Mouse (Mus musculus) MN1 (cell line): ENCODE measurements around the gene Dnali1.
A peak's percentile ranks its signal among the peaks of the same experiment; 100 is the strongest.

ENCODE experiments used
- DNase-seq: peaks from one replicate; pipeline ENCODE4 v3.0.0-alpha.2; 2016; ENCODE audit warnings: low spot score

Gene Dnali1

DNA sequence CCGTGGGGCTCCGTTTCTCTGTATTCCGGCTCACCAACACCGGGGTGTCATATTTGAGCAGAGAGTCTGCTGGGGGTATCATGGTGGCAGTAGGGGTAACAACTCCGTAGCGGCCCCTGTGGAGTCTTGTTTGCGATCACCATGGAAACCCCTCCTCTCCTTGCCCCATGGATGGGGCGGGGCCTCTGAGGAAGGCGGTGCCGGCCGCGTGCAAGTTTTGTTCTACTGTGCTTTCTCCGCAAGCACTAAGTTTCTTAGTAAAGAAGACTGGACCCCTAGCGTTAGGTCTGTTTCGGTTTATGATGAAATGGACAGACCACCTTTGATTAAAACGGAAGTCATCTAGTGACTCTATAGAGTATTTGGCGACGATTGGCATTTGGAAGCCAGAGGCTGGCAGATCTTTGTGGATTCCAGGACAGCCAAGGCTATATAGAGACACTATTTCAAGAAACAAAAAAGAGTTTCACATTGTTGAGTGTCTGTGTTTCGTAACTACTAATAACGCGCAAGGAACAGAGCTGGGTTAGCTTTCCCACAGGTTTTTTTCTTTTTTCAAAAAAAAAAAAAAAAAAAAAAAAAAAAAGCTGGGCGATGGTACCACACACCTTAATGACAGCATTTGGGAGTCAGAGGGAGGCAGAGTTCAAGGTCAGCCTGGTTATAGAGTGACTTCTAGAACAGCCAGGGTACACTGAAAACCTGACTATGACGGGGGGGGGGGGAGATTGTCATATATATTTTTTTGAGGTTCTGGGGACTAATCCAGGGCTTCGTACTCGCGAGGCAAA lies at the start of gene Dnali1:
TSS of gene Dnali1 (minus strand) at position 187 of the 791 bp plus-strand sequence.
- DNase-seq = peak; percentile 15

DNA sequence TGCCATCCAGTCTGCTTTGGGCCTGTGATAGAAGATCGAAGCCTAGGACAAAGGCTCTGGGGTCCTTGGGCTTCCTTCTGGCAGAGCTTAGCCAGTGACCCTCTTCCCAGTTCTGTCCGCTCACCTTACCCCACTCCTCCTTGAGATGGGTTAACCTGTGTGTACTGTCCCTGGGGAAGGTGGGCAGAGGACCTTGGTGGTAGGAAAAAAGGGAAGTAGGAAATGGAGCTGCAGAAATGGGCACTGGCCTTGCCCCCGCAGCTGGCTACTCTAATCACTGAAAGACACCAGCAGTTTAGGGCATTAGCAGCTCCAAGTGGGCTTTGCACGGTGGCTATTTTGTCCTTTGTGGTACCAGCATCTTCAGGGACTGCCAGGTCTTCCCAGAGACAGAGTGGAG lies 49.6 kb upstream of the Dnali1 start:
- no peak for DNase-seq

DNA sequence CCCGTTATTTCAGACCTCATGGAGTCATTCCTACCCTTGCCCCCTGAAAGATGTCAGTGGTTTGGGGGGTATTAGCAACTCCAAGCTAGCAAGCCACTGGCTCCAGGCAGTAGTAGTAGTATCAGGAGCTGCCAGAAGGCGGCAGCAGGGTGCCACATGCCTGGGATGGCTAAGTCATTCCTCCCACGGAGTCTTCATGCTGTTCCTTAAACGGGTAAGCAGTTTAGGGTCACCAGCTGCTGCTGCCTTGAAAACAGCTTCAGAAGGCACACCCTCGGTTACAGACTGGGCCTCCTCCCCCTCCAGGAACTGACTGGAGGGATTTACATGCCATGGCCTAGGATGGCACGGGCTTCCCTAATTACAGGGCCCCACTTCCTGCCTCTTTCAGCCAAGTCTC lies 49.1 kb upstream of the Dnali1 start:
- DNase-seq = peak; percentile 63

DNA sequence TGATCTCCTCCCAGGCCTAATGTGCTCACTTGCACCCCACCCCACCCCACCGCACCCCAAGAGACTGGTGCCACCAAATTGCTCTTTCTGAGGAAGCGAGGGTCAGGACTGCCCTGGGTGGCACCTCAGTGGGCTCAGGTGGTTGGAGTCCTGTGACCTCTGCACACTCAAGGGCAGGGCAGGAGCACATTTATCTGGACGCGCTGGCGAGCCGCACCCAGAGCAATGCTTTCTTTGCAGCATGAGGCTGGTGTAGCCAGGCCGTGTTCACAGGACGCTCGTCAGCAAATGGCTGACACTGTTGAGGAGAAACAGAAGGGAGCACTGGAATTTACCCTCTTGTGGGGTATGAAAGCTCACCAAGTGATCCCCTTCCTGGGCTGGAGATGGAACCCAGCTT lies 39.9 kb upstream of the Dnali1 start:
- DNase-seq = no peak

DNA sequence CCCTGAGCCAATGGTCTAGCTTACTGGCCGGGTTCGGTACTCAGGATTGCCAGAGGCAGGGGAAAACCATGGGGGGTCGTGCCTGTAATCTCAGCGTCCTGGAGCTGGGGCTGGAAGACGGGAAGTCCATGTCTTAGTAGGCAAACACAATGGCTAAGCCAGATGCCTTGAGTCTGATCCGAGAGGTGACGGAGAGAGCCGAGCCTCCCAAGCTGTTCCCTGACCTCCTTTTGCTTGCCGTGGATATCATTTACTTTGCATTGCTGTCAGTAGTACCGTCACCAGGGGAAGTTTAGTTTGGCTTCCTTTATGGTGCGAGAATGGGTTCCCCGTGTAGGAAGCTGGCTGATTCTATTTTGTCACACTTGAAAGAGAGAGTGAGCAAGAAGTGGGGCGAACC lies 35.8 kb upstream of the Dnali1 start:
- no peak for DNase-seq

DNA sequence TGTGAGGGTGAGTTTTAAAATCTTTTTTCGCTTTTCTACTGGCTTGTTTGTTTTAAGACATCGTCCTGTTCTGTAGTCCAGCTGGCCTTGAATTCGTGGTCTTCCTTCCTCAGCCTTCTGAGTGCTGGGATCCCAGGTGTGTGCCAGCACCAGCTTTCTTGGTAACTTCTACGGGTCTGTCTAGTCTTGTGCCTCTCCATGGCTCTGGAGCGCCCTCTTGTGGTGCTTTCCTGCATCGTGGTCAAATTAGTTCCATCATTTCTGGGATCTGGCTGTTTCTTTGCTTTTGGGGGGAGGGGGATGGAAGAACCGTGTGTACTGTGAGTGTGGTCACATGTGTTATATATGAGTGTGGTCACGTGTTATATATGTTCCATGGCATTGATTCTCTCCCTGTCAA lies 34.0 kb upstream of the Dnali1 start:
- peak; percentile 77 for DNase-seq

DNA sequence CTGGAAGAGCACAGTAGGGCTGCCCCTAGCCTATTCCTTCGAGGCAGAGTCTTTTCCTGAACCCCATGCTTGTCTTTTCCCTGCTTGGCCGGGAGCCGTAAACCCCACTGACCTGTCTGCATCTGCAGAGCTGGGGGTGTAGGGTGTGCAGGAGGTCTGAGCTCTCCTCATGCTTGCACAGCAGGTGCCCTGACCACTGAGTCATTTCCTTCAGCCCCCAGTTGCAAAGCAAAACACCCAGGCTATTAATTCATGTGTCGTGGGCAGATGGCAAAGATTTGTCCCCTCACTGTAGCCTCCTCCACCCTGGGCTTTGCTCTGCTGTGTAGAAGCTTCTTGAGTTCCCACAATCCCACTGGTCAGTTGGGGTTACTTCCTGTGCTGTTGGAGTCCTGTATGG lies 31.9 kb upstream of the Dnali1 start:
- no peak for DNase-seq

DNA sequence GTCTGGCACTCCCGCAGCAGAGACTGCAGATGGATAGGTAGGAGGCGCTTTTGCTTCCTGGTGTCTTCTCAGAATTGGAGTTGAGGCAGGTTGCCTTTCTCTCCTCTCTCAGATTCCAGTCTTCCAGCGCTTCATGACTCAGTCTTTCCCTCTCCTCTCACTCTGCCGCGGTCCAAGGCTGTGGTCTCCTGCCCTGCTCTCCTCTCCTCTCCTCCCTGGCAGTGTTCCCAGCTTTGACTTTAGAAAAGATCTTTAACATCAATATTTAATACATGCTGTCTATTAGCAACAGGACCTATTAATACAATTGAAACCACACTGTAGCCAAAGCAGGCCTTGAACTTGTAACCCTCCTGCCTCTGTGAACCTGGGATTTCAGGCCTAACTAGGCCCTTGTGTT lies 30.6 kb upstream of the Dnali1 start:
- no peak for DNase-seq

DNA sequence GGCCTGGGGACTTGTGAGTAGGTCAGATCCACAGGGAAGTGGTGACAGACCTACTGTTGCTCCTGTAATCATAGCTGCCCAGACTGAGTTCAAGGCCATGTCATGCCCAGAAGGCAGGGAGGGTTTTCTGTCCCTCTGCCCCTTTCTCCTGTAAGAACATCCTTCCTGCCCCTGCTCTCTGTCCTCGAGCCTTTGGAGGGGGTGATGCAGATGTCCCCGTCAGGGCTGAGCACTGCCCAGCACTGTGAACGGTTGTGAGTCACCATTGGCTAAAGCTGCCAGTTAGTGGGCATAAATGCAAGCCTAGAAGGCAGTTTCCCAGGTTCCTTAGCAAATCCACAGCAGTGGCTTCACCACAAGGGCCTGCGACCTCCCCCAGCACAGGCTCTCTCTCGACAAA lies 27.5 kb upstream of the Dnali1 start:
- DNase-seq = no peak

DNA sequence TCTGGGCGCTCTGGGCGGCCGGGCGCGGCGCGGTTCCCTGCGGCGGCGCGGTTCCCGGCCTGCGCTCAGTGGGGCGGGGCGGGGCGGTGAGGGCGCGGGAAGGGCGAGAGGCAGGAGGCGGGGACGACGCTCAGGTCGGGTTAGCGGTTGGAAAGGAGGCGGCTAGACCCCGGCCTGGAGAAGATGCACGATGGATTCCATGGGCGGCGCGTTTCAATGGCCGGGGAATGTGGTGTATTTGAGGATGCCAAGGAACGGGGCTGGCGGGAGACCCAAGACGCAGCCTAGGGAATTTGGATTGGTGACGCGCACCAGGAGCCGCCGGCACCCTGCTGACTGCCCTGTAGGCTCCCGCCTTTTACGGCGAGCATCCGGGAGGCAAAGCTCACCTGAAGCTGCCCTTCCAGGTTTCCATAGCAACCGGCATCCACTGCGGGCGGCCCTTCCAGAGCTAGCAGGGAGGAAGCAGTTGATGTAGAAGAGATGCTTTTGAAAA lies 19.9 kb upstream of the Dnali1 start:
- DNase-seq = peak; percentile 78

DNA sequence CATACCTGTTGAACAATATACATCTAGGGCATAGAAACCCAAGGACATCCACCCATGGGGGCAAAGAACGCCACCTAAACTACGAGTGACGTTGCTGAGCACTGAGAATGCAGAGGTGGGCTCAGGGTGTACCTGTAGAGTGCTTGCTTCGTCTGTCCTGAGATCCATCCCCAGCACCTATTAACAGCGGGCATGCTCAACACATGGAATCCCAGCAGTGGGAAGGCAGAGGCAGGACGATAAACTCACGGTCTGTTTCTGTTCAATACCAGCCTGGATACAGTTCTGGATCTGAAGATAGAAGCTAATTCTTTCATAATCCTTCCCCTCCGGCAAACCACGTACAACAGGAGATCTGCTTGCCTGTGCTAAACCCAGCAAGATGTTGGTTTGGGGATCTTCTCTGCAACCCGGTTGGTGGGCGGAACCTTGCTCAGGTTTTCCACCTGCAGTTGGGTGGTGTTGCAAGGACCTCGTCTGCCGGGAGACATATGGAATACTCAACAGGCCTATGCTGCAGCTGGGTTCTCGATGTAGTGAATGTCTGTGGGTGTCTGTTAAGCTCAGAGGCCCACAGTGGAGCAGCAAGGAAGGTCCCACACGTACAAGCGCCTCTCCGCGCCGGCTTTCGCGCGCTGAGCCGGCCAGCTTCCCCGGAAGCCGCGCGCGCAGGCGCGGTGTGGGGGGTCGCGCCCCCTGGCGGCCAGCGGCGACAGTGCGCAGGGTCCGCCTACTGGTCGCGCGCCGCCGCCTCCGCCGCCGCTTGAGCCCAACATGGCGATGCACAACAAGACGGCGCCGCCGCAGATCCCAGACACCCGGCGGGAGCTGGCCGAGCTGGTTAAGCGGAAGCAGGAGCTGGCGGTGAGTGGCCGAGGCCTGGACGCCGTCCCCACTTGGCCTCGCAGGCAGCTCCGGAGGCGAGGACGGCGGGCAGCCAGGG lies 19.2 kb upstream of the Dnali1 start, which contains the start of gene Meaf6:
TSS of gene Meaf6 (plus strand) at position 732 of the 943 bp plus-strand sequence.
- DNase-seq = peak; percentile 87

DNA sequence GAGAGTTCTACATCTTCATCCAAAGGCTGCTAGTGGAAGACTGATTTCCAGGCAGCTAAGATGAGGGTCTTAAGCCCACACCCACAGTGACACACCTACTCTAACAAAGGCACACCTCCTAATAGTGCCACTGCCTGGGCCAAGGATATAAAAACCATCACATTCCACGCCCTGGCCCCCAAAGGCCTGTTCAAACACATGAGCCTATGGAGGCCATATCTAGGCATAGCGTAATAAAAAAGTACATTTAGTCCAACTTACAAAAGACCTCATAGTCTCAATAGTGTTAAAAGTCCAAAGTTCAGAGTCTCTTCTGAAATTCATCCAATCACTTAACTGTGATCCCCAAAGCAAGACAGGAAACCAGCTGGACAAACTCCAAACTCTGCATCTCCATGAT lies 13.2 kb upstream of the Dnali1 start:
- no peak for DNase-seq

DNA sequence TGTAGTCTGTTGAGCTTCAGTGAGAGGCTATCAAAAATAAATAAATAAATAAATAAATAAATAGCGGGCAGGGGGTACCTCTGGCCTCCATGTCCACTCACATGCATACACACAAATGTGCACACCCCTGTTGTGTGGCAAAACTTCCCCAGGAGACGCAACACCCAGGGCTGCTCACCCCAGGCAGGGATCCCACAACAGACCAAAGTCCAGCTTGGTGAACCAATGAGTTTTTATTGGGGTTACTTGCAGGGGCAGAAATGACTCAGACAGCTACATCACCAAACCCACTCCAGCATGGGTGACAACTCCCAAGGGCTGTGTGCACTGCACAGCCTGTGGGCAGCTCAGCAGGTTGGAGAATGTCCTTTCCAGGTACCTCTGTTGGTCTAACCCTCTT lies 12.2 kb upstream of the Dnali1 start:
- DNase-seq = no peak

DNA sequence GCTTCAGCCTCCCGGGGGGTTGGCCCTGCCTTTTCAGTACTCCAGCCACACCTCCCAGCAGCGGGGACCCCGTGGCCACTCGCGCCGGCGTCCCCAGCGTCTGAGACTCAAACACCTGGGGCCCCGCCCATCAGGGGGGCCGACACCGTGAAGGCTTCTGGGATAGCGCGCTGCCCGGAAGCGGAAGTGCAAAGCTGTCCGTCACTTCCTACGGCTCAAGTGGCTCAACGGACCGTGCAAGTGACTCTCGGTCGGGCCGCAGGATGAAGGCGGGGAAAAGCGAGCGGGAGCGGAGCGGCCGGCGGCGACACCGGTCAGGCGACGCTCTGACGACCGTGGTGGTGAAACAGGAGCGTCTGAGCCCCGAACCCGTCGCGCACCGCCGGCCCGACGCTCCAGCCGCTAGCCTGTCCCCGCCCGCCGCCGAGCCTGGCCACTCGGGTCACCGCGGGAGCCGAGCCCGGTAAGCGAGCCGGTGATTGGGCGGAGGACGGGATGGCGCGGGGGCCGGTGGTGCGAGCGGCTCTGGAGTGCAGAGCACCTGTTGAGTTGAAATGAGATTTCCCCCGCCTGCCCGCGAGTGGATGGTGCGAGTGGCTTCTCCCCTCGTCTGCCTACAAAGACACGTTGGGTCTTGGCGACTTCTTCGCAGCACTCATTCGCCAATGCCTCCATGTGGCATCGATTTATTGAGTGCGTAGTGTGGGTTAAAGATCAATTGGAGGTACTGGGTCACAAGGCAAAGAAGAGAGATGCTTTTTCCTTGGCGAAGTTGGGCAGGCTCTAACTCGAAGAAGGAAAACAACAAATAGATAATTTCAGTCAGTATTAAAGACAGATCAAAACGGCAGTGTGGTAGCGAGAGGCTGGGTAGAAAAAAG lies 1.2 kb upstream of the Dnali1 start, which contains the start of gene Snip1:
TSS of gene Snip1 (plus strand) at position 183 of the 881 bp plus-strand sequence.
- peak; percentile 91 for DNase-seq

DNA sequence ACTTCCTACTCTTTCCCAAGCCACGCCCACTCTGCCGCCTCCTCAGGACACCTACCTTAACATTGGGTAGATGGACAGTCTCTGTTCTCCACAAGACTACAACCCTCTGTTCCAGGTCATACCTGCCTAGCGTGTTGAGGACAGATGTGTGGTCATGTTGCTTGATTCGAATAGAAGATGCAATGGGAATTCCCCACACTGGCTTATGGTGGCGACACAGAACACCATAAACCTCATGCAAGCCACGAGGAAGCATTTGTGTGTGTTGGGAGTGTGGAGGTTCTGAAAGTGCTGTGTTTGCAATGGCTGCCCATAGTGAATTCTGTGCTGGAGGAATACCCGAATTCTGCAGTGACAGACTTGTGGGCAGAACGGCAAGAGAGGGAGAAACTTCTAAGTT lies 1.7 kb downstream of the Dnali1 start:
- DNase-seq = no peak

DNA sequence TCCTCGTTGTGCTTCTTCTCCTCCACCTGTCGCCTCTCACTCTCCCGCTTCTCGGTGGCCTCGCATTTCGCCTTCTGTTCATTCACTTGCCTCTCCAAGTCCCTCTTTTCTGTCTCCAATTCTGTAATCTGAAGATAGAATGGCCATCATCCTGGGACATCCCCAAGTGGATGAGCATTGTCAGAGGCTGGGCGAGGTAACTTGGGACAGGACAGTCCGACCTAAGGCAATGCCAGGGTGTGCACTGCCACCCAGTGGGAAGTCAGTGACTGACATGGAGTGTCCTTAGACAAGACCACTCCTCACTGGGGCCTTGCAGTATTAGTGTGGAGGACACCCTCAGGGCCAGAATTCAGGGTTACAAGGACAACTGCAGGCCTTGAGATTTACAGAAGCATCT lies 6.5 kb downstream of the Dnali1 start:
- DNase-seq = peak; percentile 68

DNA sequence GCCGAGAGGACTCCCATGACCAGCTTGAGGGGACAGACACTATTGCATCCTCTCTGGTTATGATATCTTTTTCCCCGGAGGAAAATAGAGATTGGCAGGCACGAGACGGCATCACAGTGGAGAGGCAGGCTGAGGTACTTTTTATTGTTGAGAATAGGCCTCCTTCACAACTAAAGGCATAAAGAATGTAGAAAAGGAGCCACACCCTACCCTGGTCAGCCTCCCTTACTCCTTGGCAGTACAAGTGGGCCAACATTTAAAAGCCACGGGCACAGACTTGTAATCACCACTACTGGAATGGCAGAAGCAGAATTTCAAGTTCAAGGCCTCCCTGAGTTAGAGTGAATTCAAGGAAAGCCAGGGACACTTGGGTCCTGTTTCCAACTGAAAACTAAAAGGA lies 7.5 kb downstream of the Dnali1 start:
- DNase-seq = no peak

DNA sequence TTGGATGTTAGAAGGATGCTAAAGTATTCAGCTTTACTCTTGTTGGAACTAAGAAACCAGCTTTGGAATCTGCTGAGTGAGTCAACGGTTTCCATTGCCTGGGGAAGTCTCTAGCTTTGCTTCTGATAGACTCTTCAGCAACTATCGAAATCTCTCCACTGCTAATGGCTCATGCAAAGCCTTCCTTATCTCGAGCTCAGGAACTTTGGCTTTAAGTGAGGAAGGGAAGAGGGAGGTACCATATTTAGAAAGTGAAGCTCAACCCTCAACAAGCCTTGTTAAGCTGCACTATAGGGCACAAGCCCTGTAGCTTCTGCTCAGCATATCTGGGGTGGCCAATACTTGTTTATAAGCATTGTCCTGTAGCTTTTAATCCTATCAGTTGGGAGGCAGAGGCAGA lies 8.2 kb downstream of the Dnali1 start:
- DNase-seq = no peak

DNA sequence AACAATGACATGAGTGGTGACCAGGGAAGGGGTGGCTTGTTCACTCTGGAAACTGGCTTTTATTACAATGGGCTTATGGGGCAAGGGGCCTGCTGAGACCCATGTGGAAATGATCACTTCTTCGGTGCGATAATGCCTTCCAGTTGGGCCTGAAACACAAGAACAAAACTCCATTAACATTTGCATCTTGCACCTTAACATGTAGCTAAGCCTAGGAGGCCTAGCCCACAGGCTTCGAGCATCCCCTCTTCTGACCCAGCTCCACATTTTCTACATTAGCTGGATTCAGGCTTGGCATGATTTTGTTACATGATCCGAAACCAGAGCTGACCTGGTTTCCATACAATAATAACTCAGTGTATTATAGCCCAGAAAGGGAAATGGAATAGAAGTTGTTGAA lies 9.0 kb downstream of the Dnali1 start:
- DNase-seq = no peak

DNA sequence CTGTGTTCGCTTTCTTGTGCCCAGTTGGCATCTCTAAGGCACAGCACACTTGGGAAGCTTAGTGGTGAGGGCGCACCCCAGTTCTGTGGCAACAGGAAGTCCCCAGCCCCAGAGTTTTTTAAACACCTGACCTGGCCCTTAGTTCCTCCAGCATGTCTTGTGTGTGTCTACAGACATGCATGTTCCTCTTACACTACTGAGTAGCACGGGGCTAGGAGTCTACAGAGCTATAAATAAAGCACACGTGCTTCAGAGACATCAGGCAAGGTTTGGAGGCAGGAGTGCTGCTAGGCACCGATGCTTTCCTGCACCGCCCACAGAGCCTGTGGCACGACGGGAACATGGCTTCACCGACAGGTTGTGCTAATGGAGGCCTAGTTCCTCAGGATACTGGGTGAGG lies 10.1 kb downstream of the Dnali1 start:
- no peak for DNase-seq

DNA sequence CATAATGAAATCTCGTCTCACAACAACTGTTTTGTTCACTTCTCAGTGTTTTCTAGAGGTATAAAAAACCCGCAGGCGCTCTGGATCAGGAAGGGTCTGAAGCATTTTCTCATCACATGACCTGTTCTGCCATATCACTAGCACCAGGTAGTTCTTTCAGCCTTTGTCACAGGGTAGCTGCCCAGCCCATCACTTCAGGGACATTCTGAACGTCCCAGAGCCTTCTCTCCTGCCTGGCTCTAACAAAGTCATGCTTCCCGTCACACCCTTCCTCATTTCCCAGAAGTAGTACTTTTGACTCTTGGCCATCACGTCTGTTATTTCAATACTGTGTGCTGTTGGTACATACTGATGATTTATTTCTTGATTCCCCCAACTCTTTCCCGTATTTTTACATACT lies 21.0 kb downstream of the Dnali1 start:
- DNase-seq = no peak

DNA sequence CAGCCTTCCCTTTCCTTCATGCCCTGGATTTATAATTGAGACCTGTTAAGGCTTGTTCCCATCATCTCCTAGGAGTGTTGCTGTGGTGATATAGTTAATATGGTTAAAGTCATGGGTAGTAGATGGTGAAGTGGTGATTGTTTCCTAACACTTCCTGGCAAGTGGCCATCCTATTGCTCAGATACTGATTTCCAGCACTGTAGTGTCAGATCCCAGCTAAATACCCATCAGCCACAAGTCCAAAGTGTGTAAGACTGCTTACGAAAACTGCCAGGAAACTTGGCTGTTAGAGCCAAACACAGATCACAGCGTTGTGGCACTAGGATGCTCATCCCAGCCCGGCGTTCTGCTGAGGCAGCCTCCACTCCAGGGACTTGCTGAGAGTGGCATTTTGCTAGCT lies 31.2 kb downstream of the Dnali1 start:
- DNase-seq = peak; percentile 28
